Comparison of ENCODE assay signal across 13 mouse cellular contexts in genomic region chr6:87778294-87779173, GRCm38 (mm10). TPM values are rescaled to one million over a fixed set of nuclear protein-coding genes. Genes with fewer than 3 reads are reported as not detected.
DNase-seq lines count a peak whose midpoint lies in the region; ATAC-seq and TF ChIP-seq lines count a peak whose summit lies in the region.
"Had no signal": no experiment of that assay in that cellular context is flagged by ENCODE, and none has a peak within 500 bp of the region (broad histone marks: within the 10 kb centered on the region; RNA-seq: fewer than 3 reads in every experiment).

No protein-coding gene starts in this region.

- H3K4me3 ChIP-seq in kidney, embryonic 15.5 days (replicated peaks), result no peak overlapping the region
- H3K4me3 ChIP-seq in liver, embryonic 14.5 days (ENCODE audit: insufficient read depth in 1 of 2, low read depth in 2 of 2, low read length in 2 of 2), result no peak overlapping the region
- H3K4me3 ChIP-seq: midbrain, embryonic 15.5 days had no signal

- H3K4me2 ChIP-seq in kidney, embryonic 15.5 days, result no peak overlapping the region
- H3K4me2 ChIP-seq in liver, embryonic 14.5 days (ENCODE audit: low read depth), result peak overlapping the region; percentile 77; the same call in 1 of the 2 replicates
- H3K4me2 ChIP-seq: midbrain, embryonic 15.5 days had no signal

- intact Hi-C loops in heart, postnatal 14 days (cut with DNase I), result no loop called here

- no peak for ATAC-seq in kidney, embryonic 15.5 days (replicated peaks; ENCODE audit: low FRiP score)
- ATAC-seq in Patski, result peak; percentile 26
- no peak for ATAC-seq in liver, embryonic 14.5 days (ENCODE audit: insufficient read depth)
- ATAC-seq: forebrain, embryonic 16.5 days; hindbrain, embryonic 16.5 days; midbrain, embryonic 15.5 days had no signal

- no peak for TF ChIP-seq CTCF in Patski (IDR thresholded peaks at IDR 0.05)
- TF ChIP-seq CTCF in liver, embryonic 14.5 days (IDR thresholded peaks at IDR 0.05; ENCODE audit: low read depth), result no peak

- H3K9me3 ChIP-seq in kidney, embryonic 15.5 days (replicated peaks), result no peaks in the 10 kb centered on the region
- H3K9me3 ChIP-seq in liver, embryonic 14.5 days (ENCODE audit: control insufficient read depth, low read length), result no peaks in the 10 kb centered on the region
- H3K9me3 ChIP-seq: midbrain, embryonic 15.5 days had no signal

- in situ Hi-C loops in Patski (cut with MboI; ENCODE audit: low pct_unique_long_range_greater_than_20kb), result no loop called here

- no peaks in the 10 kb centered on the region for H3K36me3 ChIP-seq in kidney, embryonic 15.5 days
- no peaks in the 10 kb centered on the region for H3K36me3 ChIP-seq in liver, embryonic 14.5 days (replicated peaks; ENCODE audit: control insufficient read depth, insufficient read depth, low read depth)
- H3K36me3 ChIP-seq: midbrain, embryonic 15.5 days had no signal

- TF ChIP-seq EP300 in liver, embryonic 14.5 days (IDR thresholded peaks at IDR 0.05; ENCODE audit: low read depth), result no peak

- POLR2A ChIA-PET in Patski (lab: Charles Lee), result no interaction called here

- DNase-seq in kidney, adult 9 months, result peak; percentile 35
- DNase-seq in Patski (ENCODE audit: low read depth, low spot score), result no peak
- DNase-seq in heart, postnatal 14 days, result peak; percentile 19 to 41
- no peak for DNase-seq in liver, embryonic 14.5 days (ENCODE audit: low read depth in 3 of 3, low spot score in 3 of 3)
- no peak for DNase-seq in thymus, postnatal 36 days
- no peak for DNase-seq in cerebellum, postnatal 4 days (ENCODE audit: low spot score in 2 of 2)
- no peak for DNase-seq in layer of hippocampus, postnatal 14 days (ENCODE audit: low spot score in 2 of 2)
- DNase-seq: adrenal gland, postnatal 10 days; thymus, postnatal 25 days had no signal

- H3K27me3 ChIP-seq in kidney, embryonic 15.5 days, result no peaks in the 10 kb centered on the region
- peaks cover 1% of the 10 kb centered on the region for H3K27me3 ChIP-seq in Patski
- no peaks in the 10 kb centered on the region for H3K27me3 ChIP-seq in liver, embryonic 14.5 days (ENCODE audit: control insufficient read depth, insufficient read depth, low read length)
- H3K27me3 ChIP-seq: midbrain, embryonic 15.5 days had no signal

- H3K27ac ChIP-seq in kidney, embryonic 15.5 days, result no peak overlapping the region
- peak overlapping the region; percentile 54 for H3K27ac ChIP-seq in liver, embryonic 14.5 days
- H3K27ac ChIP-seq: midbrain, embryonic 15.5 days had no signal

- peaks cover 11% of the 10 kb centered on the region; the same call in 1 of the 2 replicates for H3K4me1 ChIP-seq in kidney, embryonic 15.5 days
- peaks cover 21 to 34% of the 10 kb centered on the region in 2 experiments for H3K4me1 ChIP-seq in liver, embryonic 14.5 days (replicated peaks; ENCODE audit: control insufficient read depth in 2 of 2, insufficient read depth in 2 of 2, low read length in 1 of 2)
- H3K4me1 ChIP-seq: midbrain, embryonic 15.5 days had no signal

- CTCF ChIA-PET in Patski (lab: Charles Lee), result no interaction called here

- no peak overlapping the region for H3K9ac ChIP-seq in kidney, embryonic 15.5 days
- peak overlapping the region; percentile 1; the same call in 1 of the 2 replicates for H3K9ac ChIP-seq in liver, embryonic 14.5 days (replicated peaks)
- H3K9ac ChIP-seq: midbrain, embryonic 15.5 days had no signal

- WGBS in kidney, embryonic 15.5 days, result 65% methylated on average over 11 of the region's 11 CpGs
- WGBS in liver, embryonic 14.5 days (ENCODE audit: insufficient replicate concordance), result 49% methylated on average over 11 of the region's 11 CpGs

RNA-seq across cellular contexts. Expression of gene Gp9, which starts 0.7 kb away (rescaled TPM):
- polyA plus RNA-seq in kidney, embryonic 15.5 days (2015; fragmentation: Nextera tagmentation; extraction: Ambion mirVana), result 1.9 and 2.0 TPM in 2 replicates
- polyA plus RNA-seq in Patski (2021), result not detected
- 1 to 10 TPM in 1 of 2 experiments, under 1 TPM in 1; 0.33 to 1.0 TPM for total RNA-seq in heart, postnatal 14 days (2021)
- 35.1 and 62.4 TPM in 2 replicates for polyA plus RNA-seq in liver, embryonic 14.5 days (2012; rRNA removed)
- polyA plus RNA-seq in liver, embryonic 14.5 days (2014; fragmentation: Nextera tagmentation; extraction: Ambion mirVana), result 29.1 and 35.2 TPM in 2 replicates
- total RNA-seq in layer of hippocampus, postnatal 14 days (2021), result under 1 TPM; 0.39 to 0.60 TPM

RNA-seq across cellular contexts. Expression of gene Rab43, which starts 33.4 kb away (rescaled TPM):
- 12.6 and 12.7 TPM in 2 replicates for polyA plus RNA-seq in kidney, embryonic 15.5 days (2015; fragmentation: Nextera tagmentation; extraction: Ambion mirVana)
- 26.7 TPM for polyA plus RNA-seq in Patski (2021)
- 10 to 100 TPM; 16.7 to 17.4 TPM for total RNA-seq in heart, postnatal 14 days (2021)
- 21.9 and 27.8 TPM in 2 replicates for polyA plus RNA-seq in liver, embryonic 14.5 days (2012; rRNA removed)
- polyA plus RNA-seq in liver, embryonic 14.5 days (2014; fragmentation: Nextera tagmentation; extraction: Ambion mirVana), result 25.9 and 34.1 TPM in 2 replicates
- total RNA-seq in layer of hippocampus, postnatal 14 days (2021), result 10 to 100 TPM; 17.2 to 21.9 TPM

RNA-seq across cellular contexts. Expression of gene Efcc1, which starts 47.9 kb away (rescaled TPM):
- 1.4 and 1.5 TPM in 2 replicates for polyA plus RNA-seq in kidney, embryonic 15.5 days (2015; fragmentation: Nextera tagmentation; extraction: Ambion mirVana)
- polyA plus RNA-seq in Patski (2021), result 0.10 TPM
- 1 to 10 TPM; 3.1 to 3.2 TPM for total RNA-seq in heart, postnatal 14 days (2021)
- 0.09 and 0.16 TPM in 2 replicates for polyA plus RNA-seq in liver, embryonic 14.5 days (2012; rRNA removed)
- 0.17 and 0.27 TPM in 2 replicates for polyA plus RNA-seq in liver, embryonic 14.5 days (2014; fragmentation: Nextera tagmentation; extraction: Ambion mirVana)
- total RNA-seq in layer of hippocampus, postnatal 14 days (2021), result 1 to 10 TPM; 4.1 to 5.0 TPM

RNA-seq across cellular contexts. Expression of gene Gm45140, which starts 57.1 kb away (rescaled TPM):
- polyA plus RNA-seq in kidney, embryonic 15.5 days (2015; fragmentation: Nextera tagmentation; extraction: Ambion mirVana), result 2.3 and 3.9 TPM in 2 replicates
- 11.2 TPM for polyA plus RNA-seq in Patski (2021)
- 1 to 10 TPM in 1 of 2 experiments, under 1 TPM in 1; 0.55 to 1.5 TPM for total RNA-seq in heart, postnatal 14 days (2021)
- 0.28 and 3.2 TPM in 2 replicates for polyA plus RNA-seq in liver, embryonic 14.5 days (2012; rRNA removed)
- polyA plus RNA-seq in liver, embryonic 14.5 days (2014; fragmentation: Nextera tagmentation; extraction: Ambion mirVana), result 3.6 and 3.7 TPM in 2 replicates
- total RNA-seq in layer of hippocampus, postnatal 14 days (2021), result 1 to 10 TPM; 2.0 to 3.0 TPM

Comparison
In these comparisons a context has a peak if more than half of its experiments do, and no peak if none do; other contexts are left out.
1. DNase-seq: peak in kidney, adult 9 months (single experiment) and heart, postnatal 14 days (2 of 2); none in Patski (single experiment), liver, embryonic 14.5 days (0 of 3), thymus, postnatal 36 days (0 of 2), cerebellum, postnatal 4 days (0 of 2) and layer of hippocampus, postnatal 14 days (0 of 2).